Mouse (Mus musculus) layer of hippocampus, adult 11-12 months (tissue): ENCODE measurements at regions not wholly inside any gene's neighbourhood (a gene's known extent, or its start where the extent isn't known, plus 50 kb on each side); places are given as distances from the start of the nearest gene placed in this dataset.

Source experiments
- DNase-seq: peaks from one replicate; pipeline ENCODE4 v3.0.0; 2022; ENCODE audit warnings: low spot score

DNA sequence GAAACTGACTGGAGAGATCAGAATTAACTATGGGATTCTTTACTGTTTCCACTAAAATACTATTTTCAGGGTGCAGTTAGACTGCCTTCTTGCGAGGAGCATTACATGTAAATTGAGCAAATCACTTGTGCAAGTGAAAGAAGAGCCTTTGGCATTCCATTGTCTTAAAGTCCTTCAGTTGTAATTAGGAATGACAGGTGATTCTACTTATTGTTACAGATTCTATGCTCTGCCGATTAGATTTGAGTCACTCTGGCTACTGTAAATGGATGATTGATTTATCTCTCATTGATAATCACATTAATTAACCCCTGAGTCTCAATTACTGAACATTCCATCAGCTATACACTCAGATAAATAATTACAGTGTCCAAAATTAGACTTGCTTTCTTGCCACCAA is 2784.9 kb upstream of the Gm12353 start:
- no peak for DNase-seq

GRCm38 (mm10) chr4:16831598-16831997 is 2773.7 kb upstream of the Gm12353 start:
- no peak for DNase-seq

- DNase-seq: peak; percentile 30
Observed at GRCm38 (mm10) chr4:16848096-16848495, 2757.2 kb upstream of the Gm12353 start.

GRCm38 (mm10) chr4:16852670-16853069 is 2752.6 kb upstream of the Gm12353 start:
- DNase-seq: peak; percentile 23
